Mouse (Mus musculus) limb, embryonic 11.5 days (tissue): ENCODE measurements at regions not wholly inside any gene's neighbourhood (a gene's known extent, or its start where the extent isn't known, plus 50 kb on each side); places are given as distances from the start of the nearest gene placed in this dataset.
A peak's percentile ranks its signal among the peaks of the same experiment; 100 is the strongest.
"Not testable (repeated sequence)": the region's sequence is repeated elsewhere in the genome, so short reads cannot be mapped to it uniquely, and the experiment has no call there.

ENCODE experiments used
- ATAC-seq: fragments of 200-750 bp; cut with Nextera tagmentation; 2 replicates; pipeline ENCODE4 v1.8.0; 2017; ENCODE audit warnings: low read depth; ENCODE audit not compliant: insufficient number of reproducible peaks, low FRiP score, low TSS enrichment
- DNase-seq: peaks from one replicate; pipeline ENCODE4 v3.0.0-alpha.2; 2015; ENCODE audit warnings: low spot score
- H3K27ac ChIP-seq: fragments of 300-500 bp; sonication (generic); replicated peaks from 2 replicates; pipeline ENCODE4 v1.5.1; 2014; ENCODE audit warnings: low read depth, mild to moderate bottlenecking, low read length
- H3K27me3 ChIP-seq: fragments of 300-500 bp; sonication (generic); 2 replicates; pipeline ENCODE4 v1.6.1; 2014; ENCODE audit warnings: mild to moderate bottlenecking, low read length, mixed read lengths; ENCODE audit not compliant: control insufficient read depth, insufficient read depth
- H3K36me3 ChIP-seq: fragments of 300-500 bp; sonication (generic); 2 replicates; pipeline ENCODE4 v1.6.1; 2014; ENCODE audit warnings: mild to moderate bottlenecking, low read length, moderate library complexity, mixed read lengths; ENCODE audit not compliant: control insufficient read depth, insufficient read depth
- H3K4me1 ChIP-seq: fragments of 300-500 bp; sonication (generic); 2 replicates; pipeline ENCODE4 v1.6.1; 2014; ENCODE audit warnings: low read length, mixed read lengths; ENCODE audit not compliant: control insufficient read depth, insufficient read depth
- H3K4me2 ChIP-seq: fragments of 300-500 bp; sonication (generic); 2 replicates; pipeline ENCODE4 v1.6.1; 2014; ENCODE audit warnings: low read depth, mild to moderate bottlenecking, moderate library complexity; ENCODE audit not compliant: severe bottlenecking
- H3K4me3 ChIP-seq: fragments of 300-500 bp; sonication (generic); 2 replicates; pipeline ENCODE4 v1.5.1; 2014; ENCODE audit warnings: low read depth, low read length
- H3K9ac ChIP-seq: fragments of 300-500 bp; sonication (generic); 2 replicates; pipeline ENCODE4 v1.6.1; 2014; ENCODE audit warnings: mild to moderate bottlenecking, low read length
- H3K9me3 ChIP-seq: fragments of 300-500 bp; sonication (generic); 2 replicates; pipeline ENCODE4 v1.6.1; 2016; ENCODE audit warnings: low read length; ENCODE audit not compliant: control insufficient read depth
- WGBS: fragments of 180-500 bp; shearing (Covaris S2); extraction: QIAGEN DNeasy Blood & Tissue Kit; methylation state at CpG from one replicate; pipeline ENCODE4 v1.1.7; 2014; 5-methylcytosine and 5-hydroxymethylcytosine counted together

DNA sequence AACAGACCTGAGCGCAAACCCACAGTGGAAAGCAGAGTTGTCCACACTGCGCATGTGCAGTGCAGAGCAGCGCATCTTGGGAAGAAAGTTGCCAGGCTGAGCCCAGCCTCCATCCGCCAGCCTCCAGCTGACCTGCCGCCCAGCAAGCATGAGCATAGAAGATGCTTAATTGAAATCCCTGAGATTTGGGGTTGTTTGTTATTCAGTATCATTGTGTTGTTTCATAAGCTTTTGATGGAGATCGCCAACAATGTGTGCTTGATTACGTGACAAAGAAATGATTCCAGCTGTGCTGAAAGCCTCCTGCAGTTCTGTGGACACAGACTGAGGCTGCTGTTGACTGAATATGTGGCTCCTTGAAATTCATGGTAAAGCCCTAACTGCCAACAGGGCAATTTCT is 89.3 kb upstream of the Pou3f3 start:
- ATAC-seq (no peak), DNase-seq (no peak)
- Histone ChIP-seq H3K9ac (no peak overlapping the region), H3K36me3 (no peaks in the 10 kb centered on the region), H3K27me3 (no peaks in the 10 kb centered on the region), H3K27ac (no peak overlapping the region), H3K9me3 (no peaks in the 10 kb centered on the region), H3K4me3 (no peak overlapping the region), H3K4me1 (no peaks in the 10 kb centered on the region), H3K4me2 (no peak overlapping the region)
- 80% methylated on average over 7 of the region's 7 CpGs for WGBS

DNA sequence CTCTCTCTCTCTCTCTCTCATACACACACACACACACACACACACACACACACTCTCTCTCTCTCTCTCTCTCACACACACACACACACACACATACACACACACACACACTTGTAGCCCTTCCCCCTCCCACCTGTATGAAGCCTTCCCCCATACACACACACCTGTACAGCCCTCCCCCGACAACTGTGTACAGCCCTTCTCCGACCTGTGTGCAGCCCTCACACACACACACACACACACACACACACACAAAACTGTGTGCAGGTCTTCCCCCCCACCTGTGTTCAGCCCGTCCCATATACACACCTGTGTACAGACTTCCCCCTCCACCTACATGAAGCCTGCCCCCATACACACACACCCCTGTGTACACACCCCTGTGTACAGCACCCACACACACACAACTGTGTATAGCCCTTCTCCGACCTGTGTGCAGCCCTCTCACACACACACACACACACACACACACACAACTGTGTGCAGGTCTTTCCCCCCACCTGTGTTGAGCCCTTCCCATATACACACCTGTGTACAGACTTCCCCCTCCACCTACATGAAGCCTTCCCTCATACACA is 88.0 kb upstream of the Pou3f3 start:
- not testable (repeated sequence) for H3K9me3 ChIP-seq, H3K27ac ChIP-seq, H3K27me3 ChIP-seq, ATAC-seq, H3K4me3 ChIP-seq, H3K9ac ChIP-seq, DNase-seq, H3K4me2 ChIP-seq, H3K4me1 ChIP-seq, H3K36me3 ChIP-seq
- 92% methylated on average over 3 of the region's 4 CpGs for WGBS

DNA sequence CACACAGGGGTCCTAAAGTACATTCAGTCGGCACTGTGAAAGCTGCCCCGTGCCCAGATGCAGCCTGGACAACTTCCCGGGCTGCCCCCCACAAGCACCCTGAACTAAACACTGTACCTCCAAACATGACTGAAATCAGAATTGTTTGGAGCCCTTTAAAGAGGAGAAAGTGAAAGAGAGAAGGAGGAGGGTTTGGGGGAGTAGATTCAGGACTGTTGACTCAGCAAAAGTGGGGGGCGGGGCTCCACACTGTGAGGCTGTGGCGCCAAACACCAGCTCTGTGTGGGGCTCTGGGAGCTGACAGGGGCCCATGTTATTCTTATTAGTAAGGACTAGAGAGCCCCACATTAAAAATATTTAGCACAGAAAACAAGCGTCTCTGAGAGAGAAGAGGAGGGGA is 71.8 kb upstream of the Pou3f3 start:
- no peaks in the 10 kb centered on the region for H3K36me3 ChIP-seq
- no peaks in the 10 kb centered on the region for H3K4me1 ChIP-seq
- H3K9me3 ChIP-seq: no peaks in the 10 kb centered on the region
- no peak overlapping the region for H3K9ac ChIP-seq
- ATAC-seq: no peak; the same call in 1 of the 2 replicates
- DNase-seq: no peak
- no peak overlapping the region for H3K4me3 ChIP-seq
- no peaks in the 10 kb centered on the region for H3K27me3 ChIP-seq
- H3K4me2 ChIP-seq: no peak overlapping the region
- 80% methylated on average over 6 of the region's 6 CpGs for WGBS
- no peak overlapping the region for H3K27ac ChIP-seq

DNA sequence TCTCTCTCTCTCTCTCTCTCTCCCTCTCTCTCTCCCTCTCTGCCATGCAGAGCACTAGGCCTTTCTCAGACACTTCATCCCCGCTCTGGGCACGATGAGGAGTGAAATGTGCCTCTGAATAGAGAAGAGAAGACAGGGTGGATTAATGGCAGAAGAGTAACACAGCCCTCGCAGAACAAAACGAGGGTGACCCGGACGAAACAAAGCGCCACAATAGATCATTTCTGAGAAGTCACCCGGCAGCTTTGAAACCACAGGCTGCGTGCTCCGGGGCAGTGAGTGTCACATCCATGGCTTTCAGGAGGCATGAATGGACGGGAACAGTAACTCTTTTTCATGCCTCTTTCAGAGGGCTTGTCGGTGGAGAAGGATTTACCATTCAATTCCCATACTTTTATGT is 66.8 kb upstream of the Pou3f3 start:
- no peak for DNase-seq
- ATAC-seq: no peak
- WGBS: 48% methylated on average over 12 of the region's 12 CpGs
- H3K27me3 ChIP-seq: no peaks in the 10 kb centered on the region
- H3K4me3 ChIP-seq: no peak overlapping the region
- H3K9ac ChIP-seq: no peak overlapping the region
- H3K36me3 ChIP-seq: no peaks in the 10 kb centered on the region
- H3K27ac ChIP-seq: no peak overlapping the region
- no peak overlapping the region for H3K4me2 ChIP-seq
- peaks cover 4% of the 10 kb centered on the region; the same call in 1 of the 2 replicates for H3K4me1 ChIP-seq
- H3K9me3 ChIP-seq: no peaks in the 10 kb centered on the region

DNA sequence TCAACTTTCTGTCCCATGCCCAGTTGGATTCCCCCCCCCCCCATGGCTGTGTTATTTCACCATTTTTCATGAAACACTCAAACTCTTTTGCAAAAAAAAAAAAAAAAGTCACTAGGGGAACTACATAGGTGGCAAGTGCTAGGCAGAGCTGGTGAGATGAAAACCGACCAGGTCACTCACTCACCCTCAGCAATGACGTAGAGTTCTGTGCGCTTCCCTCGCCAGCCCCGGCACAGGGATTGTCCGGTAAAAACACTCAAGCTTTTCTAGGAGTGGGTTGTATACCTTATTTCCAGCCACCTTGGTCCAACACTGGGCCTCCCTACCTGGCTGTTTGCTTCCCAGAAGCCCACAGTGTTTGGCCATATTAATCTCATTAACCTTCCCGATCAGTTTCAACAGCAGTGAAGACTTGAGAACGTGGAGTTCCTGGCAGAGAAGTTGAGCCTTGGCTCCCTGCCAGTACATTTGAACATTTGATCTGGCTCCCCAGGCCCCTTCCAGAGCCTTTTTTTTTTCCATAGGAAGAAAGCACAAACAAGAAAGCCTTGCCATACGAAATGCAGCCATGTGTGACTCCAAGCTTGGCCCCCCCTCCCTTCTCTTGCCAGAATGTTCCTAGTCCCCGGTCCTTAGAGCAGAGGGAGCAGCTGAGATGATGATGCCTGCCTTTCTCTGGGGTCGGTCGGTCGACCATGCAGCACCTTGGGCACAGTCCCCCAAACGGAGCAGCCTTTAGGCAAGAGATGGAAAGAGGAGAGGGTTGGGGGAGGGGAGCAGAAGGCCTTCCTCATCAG is 65.9 kb upstream of the Pou3f3 start:
- H3K9ac ChIP-seq: no peak overlapping the region
- peak; percentile 32 for DNase-seq
- H3K4me2 ChIP-seq: peak overlapping the region; percentile 7; the same call in 1 of the 2 replicates
- H3K36me3 ChIP-seq: no peaks in the 10 kb centered on the region
- ATAC-seq: no peak
- 43% methylated on average over 14 of the region's 14 CpGs for WGBS
- no peaks in the 10 kb centered on the region for H3K9me3 ChIP-seq
- H3K4me1 ChIP-seq: peaks cover 4% of the 10 kb centered on the region; the same call in 1 of the 2 replicates
- no peak overlapping the region for H3K27ac ChIP-seq
- no peaks in the 10 kb centered on the region for H3K27me3 ChIP-seq
- H3K4me3 ChIP-seq: no peak overlapping the region

DNA sequence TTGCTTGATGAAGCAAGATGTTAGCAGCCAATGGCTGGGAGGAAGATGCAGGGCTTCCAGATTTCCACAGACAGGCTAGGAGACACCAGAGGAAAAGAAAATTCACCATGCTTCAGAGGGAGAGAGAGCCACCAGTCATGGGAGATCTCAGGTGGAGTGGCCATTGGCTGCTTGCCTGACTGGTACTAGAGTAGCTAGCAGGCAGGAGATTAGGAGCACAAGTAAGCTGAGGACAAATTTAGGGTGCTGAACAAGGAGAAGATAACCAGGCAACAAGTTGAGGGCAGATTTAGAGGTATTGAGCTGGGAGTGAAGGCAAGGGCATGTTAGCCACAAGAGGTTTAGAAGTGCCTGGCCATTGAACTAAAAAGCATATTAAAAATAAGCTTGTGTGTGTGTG is 63.3 kb upstream of the Pou3f3 start:
- Histone ChIP-seq H3K4me1 (peaks cover 4% of the 10 kb centered on the region; the same call in 1 of the 2 replicates), H3K36me3 (no peaks in the 10 kb centered on the region), H3K9ac (no peak overlapping the region), H3K4me3 (no peak overlapping the region), H3K9me3 (no peaks in the 10 kb centered on the region), H3K4me2 (no peak overlapping the region), H3K27me3 (no peaks in the 10 kb centered on the region), H3K27ac (no peak overlapping the region)
- ATAC-seq (no peak), DNase-seq (no peak)

DNA sequence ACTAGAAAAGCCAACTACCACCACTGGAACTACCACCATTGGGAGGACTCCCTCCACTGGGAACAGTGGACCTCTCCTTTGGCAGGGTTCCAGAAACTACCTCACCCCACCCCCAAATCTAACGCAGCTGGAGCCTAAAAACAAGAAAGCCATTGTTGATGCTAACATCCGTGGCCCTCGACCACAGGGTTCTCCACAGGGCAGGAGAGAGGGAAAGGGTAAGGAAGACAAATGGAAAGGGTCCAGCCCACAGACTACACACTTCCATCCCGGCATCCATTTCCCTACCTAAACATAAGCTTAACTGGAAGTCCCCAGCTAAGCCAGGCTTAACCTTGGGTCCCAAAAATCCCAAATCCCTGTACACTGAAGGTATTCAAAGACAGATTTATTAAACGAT is 59.0 kb upstream of the Pou3f3 start:
- H3K4me3 ChIP-seq: no peak overlapping the region
- H3K36me3 ChIP-seq: no peaks in the 10 kb centered on the region
- H3K4me2 ChIP-seq: no peak overlapping the region
- no peak overlapping the region for H3K27ac ChIP-seq
- no peak overlapping the region for H3K9ac ChIP-seq
- ATAC-seq (no peak), DNase-seq (no peak)
- no peaks in the 10 kb centered on the region for H3K27me3 ChIP-seq
- no peaks in the 10 kb centered on the region for H3K9me3 ChIP-seq
- WGBS: 84% methylated on average over 5 of the region's 5 CpGs
- no peaks in the 10 kb centered on the region for H3K4me1 ChIP-seq
